Mouse (Mus musculus) layer of hippocampus, postnatal 36 days (tissue): Measurements from ENCODE around the gene Clasrp. TPM values are rescaled to one million over a fixed set of nuclear protein-coding genes. Genes with fewer than 3 reads are reported as not detected.
A peak's percentile ranks its signal among the peaks of the same experiment; 100 is the strongest.
"Not testable (repeated sequence)": the region's sequence is repeated elsewhere in the genome, so short reads cannot be mapped to it uniquely, and the experiment has no call there.

Experiments
- DNase-seq, 2 experiments: peaks; one replicate each; pipeline ENCODE4 v3.0.0; 2022
- total RNA-seq, 2 experiments: library from RNA; stranded (reverse); gene quantifications; 2 replicates each; pipeline ENCODE4 v1.2.3; 2021

Clasrp gene
- total RNA-seq, 2 experiments from 2014 or later, result 90.1 to 103 TPM

GRCm38 (mm10) chr7:19609641-19610332 is 5.5 kb upstream of the Clasrp start:
- no peak for DNase-seq

- DNase-seq, result no peak
These were observed 3.0 kb upstream of the Clasrp start for GRCm38 (mm10) chr7:19607291-19607690.

GRCm38 (mm10) chr7:19604606-19605214 is 424 bp upstream of the Clasrp start:
- not testable (repeated sequence) for DNase-seq

DNA sequence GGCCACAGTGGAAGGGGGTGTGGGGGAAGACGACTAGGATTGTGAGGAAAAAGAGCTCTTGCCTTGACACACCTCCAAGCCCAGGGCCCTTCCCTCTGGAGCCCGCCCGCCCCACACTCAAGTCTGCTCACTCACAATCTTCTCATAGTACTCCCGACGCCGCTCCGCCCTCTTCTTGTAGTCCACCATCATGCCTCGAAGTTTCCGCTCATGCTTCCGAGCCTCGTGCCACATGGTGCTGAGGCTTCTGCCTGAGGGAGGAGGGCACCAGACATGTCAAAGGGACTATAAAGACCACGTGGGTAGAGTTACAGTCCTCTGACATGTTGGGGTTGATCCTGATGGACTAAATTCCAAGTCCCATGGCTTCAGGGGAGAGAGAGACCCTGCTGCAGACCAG is 1.2 kb downstream of the Clasrp start:
- DNase-seq, result no peak

GRCm38 (mm10) chr7:19600562-19600961 is 3.7 kb downstream of the Clasrp start:
- DNase-seq, result peak; percentile 46 to 59

DNA sequence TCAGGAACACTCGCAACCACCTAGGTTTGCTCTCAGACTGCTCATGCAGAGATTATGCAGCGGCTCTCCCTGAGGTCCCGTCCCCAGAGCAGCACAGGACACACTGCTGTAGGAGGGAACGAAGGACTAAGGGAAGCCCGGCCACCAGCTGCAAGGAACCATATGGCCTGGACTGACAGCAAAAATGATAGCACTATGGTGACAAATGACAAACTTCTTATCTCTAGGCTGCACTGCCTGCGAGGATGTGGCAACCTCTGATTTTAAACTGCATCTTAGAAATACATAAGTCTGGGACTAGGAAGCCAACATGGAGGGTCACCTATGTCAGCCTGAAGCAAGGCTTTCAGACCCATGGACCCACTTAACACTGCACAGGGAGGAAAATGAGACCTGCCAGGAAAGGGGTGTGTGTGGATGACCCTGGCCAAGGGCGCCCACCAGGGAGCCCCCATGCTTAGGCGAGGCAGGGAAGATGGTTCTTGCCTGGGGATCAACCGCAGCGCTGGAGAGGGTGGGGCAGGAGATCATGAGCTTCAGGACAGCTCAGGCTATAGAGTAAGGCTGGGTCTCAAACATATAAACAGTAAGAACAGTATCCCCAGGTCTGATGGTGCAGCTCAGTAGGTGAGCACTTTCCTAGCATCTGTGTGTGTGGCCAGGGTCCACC is 11.1 kb downstream of the Clasrp start:
- no peak for DNase-seq

DNA sequence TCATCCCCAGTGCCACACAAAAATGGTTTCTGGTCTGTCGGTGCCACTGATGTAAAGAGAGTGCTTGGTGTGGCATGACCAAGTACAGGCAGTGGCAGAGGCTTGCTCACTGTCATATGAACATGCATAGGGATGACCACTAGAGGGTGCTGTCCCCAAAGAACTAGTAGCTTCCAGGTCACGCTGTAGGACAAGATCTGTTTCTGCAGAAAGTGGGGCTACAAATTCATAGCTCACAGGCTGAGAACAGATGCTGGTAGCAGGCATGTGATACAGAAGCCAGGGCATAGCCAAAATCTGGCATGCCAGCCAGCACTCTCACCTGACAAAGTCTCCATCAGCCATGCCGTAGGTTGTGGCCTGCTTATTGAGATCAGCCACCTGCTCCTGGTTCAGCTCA is 14.4 kb downstream of the Clasrp start:
- peak; percentile 63 to 67 for DNase-seq

DNA sequence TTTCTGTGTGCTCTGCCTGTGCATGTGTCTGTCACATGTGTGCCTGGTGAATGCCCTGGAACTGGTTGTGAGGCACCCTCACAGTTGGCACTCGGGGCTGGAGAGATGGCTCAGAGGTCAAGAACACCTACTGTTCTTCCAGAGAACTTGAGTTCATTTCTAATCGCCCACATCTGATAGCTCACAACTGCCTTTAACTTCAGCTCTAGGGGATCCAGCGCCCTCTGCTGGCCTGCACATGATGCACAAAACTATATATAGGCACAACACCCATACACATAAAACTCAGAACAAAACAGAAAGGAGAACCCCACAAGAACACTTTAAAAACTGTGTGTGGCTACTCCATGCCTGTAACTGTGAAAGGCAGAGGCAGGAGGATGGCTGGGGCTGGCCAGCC is 15.1 kb downstream of the Clasrp start:
- peak in 1 of 2 experiments; percentile 35 for DNase-seq

- DNase-seq, result no peak
These were observed 18.0 kb downstream of the Clasrp start for GRCm38 (mm10) chr7:19586269-19586668.

GRCm38 (mm10) chr7:19580634-19581033 is 23.7 kb downstream of the Clasrp start:
- no peak for DNase-seq

DNA sequence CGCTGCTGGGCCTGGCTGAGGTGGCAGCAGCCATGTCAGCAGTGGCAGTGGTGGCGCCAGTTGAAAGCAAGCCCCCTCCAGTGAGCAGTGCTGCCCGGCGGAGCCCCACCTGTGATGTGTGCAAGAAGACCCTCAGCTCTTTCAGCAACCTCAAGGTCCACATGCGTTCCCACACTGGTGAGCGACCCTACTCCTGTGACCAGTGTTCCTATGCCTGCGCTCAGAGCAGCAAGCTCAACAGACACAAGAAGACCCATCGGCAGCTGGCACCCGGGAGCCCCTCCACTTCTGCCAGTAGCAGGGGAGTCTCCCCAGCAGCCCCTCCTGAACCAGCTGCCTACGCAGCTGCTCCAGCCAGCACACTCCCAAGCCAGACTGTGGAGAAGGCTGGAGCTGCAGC is 24.5 kb downstream of the Clasrp start:
- no peak for DNase-seq

GRCm38 (mm10) chr7:19578436-19578835 is 25.9 kb downstream of the Clasrp start:
- DNase-seq, result no peak

DNA sequence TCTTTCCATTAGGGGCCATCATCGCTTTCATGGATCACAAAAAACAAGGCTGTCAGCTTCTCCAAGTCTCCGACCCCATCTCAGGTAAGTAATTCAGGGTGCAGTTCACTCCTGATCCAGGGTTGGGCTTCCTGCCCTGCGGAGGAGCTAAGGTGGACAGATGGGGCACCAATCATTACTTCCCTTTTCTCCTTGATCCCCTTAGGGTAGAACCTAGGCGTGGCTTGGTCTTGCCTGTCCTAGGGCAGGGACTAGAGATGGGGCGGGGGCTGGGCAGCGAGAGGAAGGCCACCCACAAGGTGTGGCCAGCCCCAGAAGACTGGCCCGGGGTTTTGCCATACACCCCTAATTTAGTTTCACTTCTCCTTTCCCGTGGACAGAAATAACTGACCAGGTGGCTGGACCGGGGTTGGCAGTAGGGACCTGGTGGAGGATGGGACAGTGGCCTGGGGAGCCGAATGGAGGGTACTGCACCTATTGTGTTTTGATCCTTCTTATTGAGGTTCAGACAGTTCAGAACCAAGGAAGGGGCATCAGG is 26.3 kb downstream of the Clasrp start:
- DNase-seq, result no peak

GRCm38 (mm10) chr7:19577141-19577852 is 27.0 kb downstream of the Clasrp start, which contains the start of the genes Zfp296 and Gemin7:
Gene Zfp296 (plus strand): TSS chr7:19577287.
Gene Gemin7 (minus strand): TSS chr7:19577595.
- no peak for DNase-seq

DNA sequence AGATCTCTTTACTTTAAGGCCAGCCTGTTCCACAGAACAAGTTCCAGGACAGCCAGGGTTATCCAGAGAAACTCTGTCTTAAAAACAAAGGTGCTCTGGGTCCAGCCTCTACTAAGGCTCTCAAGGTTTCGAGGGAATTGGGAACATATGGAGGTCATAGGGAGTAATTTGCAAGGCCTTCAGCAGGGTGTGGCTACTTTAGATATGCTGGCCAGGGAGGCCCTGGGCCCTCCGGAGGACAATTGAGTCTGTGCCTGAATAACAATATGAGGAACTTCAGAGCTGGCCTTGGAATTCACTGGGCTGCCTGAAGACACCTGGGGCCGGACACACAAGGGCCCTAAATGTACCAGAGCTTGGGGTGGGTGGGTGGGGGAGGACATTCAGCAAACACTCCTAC is 28.7 kb downstream of the Clasrp start:
- no peak for DNase-seq

DNA sequence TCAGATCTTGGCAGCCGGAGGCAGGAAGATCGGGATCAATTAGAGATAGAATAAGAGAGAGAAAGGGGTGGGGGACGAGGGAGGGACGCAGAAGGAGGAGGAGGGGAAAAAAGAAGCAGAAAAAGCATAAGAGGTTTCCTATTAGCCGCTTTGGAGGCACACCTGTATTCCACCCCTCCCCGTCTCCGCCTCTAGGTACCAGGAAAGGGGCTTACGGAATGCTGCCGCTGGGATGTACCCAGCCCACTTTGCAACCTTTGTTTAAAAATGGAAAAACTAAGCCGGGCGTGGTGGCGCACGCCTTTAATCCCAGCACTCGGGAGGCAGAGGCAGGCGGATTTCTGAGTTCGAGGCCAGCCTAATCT is 30.5 kb downstream of the Clasrp start:
- no peak for DNase-seq

GRCm38 (mm10) chr7:19572926-19573775 is 31.1 kb downstream of the Clasrp start:
- peak; percentile 68 to 69 for DNase-seq

DNA sequence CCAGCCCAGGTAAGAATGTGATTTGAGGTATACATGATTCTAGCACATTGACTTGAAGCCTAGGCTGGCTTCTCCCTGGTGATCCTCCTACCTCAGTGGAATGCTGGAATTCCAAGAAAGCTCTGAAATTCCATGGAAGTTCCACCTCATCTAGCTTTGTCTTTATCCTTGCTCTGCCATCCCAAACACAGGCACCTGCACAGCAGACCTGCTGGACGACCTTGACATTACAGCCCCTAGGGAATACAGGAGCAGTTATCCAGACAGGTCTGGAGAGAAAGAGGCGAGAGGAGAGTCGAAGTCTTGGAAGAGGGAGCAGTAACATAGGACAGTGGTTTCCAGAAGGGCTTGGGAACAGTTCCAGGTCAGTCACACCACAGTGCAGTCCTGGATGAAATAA is 34.6 kb downstream of the Clasrp start:
- DNase-seq, result no peak

DNA sequence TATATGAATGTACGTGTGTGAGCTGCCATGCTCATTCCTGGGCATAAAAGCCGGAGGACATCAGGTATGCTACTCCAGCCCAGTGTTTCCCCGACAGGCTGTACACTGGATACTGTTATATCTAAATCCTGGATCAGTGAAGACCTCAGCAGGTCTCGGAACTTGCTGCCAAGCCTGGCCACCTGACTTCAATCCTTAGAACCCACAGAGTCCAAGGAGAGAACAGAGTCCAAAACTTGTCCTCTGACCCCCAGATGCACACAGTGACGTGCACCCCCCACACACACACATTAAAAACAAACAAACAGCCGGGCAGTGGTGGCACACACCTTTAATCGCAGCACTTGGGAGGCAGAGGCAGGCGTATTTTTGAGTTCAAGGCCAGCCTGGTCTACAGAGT is 36.9 kb downstream of the Clasrp start:
- no peak for DNase-seq

DNA sequence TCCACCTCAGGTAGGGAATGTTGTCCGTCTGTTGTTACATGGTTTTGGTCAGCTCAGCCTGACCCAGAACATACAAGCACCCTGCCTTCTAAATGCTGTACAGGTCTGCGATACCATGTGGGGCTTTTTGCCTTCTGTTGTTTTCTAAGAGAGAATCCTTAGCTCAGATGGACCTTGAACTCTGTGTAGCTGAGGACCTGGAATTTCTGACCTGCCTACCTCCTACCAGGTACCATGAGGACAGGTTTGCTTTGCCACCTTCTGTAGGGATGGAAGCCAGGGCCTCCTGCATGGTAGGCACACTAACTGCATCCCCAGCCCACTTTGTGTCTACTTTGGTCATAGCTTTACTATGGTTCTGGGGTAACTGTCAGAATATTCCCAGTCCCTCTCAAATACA is 38.5 kb downstream of the Clasrp start:
- no peak for DNase-seq

DNA sequence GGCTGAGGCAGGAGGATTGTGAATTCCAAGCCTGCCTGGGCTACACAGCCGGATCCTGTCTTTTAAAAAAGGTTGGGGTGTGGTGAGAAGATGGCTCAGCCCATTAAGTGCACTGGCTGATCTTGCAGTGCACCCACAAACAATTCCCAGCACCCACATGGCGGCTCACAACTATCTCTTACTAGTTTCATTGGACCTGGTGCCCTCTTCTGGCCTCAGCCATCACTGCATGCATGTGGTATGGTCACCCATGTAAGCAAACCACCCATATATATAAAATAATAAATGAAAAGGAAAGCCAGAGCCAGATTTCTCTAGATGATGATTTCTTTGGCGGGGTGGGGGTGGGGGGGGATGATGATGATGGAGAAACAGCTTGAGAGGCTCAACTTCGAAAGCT is 39.8 kb downstream of the Clasrp start:
- DNase-seq, result no peak

GRCm38 (mm10) chr7:19563884-19564283 is 40.4 kb downstream of the Clasrp start:
- DNase-seq, result no peak
